Mouse (Mus musculus): ENCODE data around the gene Parvg.

- TF ChIP-seq CTCF (conservative IDR thresholded peaks at IDR 0.05; ENCODE audit: low read length) (no peak), NANOG (IDR thresholded peaks at IDR 0.05; ENCODE audit: borderline replicate concordance, low read length) (no peak)
Measured at GRCm38 (mm10) chr15:84310271-84310670, 13.6 kb upstream of the Parvg start.
